Mouse (Mus musculus) heart, postnatal 4 days (tissue): ENCODE data around the gene Ddx41. TPM values are rescaled to one million over a fixed set of nuclear protein-coding genes. Genes with fewer than 3 reads are reported as not detected.

Experiments used
- DNase-seq: peaks from one replicate; pipeline ENCODE4 v3.0.0; 2021
- total RNA-seq, 2 experiments: library from RNA; stranded (reverse); gene quantifications; 2 replicates each; pipeline ENCODE4 v1.2.3; 2021

The Ddx41 gene
- total RNA-seq, 2 experiments from 2014 or later, result 16.9 to 18.5 TPM

- DNase-seq, result no peak
Observed at GRCm38 (mm10) chr13:55506697-55507096, 29.8 kb downstream of the Ddx41 start.

- DNase-seq, result no peak
Observed at GRCm38 (mm10) chr13:55505810-55506209, 30.6 kb downstream of the Ddx41 start.

- no peak for DNase-seq
Observed at GRCm38 (mm10) chr13:55504390-55504789, 32.1 kb downstream of the Ddx41 start.

GRCm38 (mm10) chr13:55502405-55502804, 34.1 kb downstream of the Ddx41 start:
- no peak for DNase-seq

DNA sequence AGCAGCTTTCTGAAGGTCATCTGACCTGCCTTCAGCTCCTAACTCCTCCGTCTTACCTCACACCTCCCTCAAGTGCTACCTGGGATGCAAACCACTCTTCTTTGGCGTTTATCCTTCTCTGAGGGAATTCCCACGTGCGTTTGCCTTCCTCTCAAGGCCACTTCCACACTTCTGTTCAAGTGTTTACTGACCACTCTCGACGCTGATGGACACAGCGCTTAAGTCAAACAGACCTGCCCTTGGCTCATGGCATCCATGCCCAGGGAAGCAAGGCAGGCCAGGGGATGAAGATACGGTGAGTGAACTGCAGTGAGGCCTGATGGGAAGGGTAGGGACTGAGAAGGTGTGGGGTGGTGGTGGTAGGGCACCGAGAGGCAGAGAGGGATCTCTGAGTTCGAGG, 35.9 kb downstream of the Ddx41 start:
- no peak for DNase-seq

DNA sequence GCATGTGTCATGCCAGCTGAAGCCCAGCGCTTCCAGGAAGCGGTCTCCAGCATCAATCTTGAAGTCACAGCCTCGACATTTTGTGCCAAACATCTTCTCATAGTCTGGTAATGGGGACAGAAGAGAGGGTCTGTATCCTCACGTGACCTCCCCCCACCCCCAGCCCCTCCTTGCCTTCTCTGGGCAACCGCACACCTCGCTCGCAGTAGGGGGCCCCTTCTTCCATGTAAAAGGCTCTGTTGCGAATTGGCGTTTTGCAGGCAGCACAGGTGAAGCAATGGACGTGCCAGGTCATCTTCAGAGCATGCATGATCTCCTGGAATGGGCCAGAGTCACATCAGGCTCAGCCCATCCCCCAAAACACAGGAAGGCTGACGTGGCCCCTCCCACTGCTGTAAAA, 37.6 kb downstream of the Ddx41 start:
- no peak for DNase-seq

- DNase-seq, result no peak
Observed at GRCm38 (mm10) chr13:55496661-55497060, 39.8 kb downstream of the Ddx41 start.

- no peak for DNase-seq
Observed at GRCm38 (mm10) chr13:55495702-55496101, 40.8 kb downstream of the Ddx41 start.

DNA sequence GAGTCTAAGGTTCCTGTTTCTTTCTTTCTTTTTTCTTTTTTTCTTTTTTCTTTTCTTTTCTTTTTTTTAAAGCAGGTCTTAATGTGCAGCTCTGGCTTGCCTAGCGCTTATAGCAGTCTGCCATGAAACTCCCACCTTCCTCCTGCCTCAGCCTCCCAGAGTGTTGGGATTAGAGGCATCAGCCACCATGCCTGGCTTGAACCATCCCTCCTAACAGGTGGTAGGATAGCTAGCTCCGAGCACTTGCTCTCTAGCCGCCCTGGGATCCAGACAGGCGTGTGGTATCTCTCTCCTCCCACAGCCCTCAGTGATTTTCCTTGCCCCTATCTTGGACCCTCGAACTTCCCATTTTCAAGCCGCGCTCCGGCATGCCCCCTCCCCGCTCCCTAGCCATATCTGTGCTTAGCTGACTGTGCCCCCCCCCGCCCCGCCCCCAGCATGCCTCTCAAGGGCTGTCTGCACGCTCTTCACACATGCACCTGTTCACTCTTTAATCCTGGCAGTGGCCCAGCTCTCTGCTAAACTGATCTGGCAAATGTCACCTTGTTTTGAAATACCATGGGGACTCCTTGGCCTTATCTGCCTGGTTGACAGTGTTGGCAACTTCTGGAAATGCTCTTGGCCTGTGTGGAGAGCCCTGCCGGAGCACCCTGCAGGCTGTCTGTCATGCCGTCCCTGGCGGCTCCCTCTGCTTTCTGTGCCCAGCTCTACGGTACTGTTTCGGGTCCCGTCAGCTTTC, 41.4 kb downstream of the Ddx41 start:
- peak; percentile 83 for DNase-seq

DNA sequence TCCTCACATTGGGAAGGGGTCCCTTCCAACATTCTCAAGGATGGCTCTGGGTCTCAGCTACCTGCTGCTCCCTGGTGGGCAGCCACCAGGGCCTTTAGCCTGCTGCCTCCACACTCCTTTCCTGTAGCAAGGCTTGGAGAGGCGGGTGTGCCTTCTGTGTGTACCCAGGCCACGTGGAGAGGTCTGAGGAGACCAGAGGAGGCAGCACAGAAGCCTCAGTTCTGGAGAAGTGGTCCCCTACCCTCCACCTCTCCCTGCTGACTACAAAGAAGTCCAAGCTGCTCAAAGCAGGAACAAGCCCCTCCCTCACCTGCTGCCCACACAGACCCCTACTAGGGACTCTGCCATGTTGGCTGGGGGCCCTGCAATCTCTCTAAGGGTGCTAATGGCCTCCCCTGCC, 42.2 kb downstream of the Ddx41 start:
- DNase-seq, result no peak

DNA sequence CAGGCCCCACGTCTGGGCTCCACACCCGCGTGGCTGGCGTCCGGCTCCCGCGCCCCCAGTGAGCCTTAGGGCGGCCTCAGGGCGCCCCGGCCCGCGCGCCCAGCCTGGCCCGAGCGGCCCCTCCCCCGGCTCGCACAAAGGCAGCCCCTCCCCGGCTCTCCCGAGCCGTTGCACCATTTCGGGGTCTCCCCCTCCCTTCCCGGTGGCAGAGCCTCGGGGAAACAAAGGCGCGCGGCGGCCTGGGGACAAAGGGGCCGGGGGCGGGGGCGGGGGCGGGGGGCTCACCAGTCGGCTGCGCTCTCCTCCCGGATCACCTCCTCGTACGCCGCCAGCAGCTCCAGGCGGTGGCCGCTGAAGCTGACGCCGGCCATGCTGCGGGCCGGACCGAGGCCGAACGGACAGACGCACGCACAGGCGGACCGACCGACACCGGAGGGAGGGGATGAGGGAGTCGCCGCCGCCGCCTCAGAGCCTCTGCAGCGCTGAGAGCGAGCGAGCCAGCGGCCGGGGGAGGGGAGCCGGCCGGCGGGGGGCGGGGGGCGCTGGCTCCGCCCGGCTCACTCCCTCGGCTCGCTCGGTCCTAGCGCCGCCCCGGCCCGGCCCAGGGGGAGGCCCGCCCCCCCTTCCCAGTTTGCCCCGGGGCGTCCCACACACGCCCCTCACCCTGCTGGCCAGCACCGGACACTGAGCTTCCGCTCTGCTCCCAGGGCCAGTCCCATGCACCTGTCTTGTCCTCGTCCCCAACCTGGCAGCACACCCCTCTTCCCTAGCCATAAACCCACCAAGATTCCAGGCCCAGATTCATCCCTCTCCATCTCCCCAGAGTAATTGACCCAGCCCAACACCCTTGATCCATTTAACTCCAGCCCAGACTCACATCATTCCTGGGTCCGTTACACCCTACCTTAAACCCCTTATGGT, 48.6 kb downstream of the Ddx41 start, which contains the start of gene Dbn1:
Gene Dbn1, minus strand, starts transcription at position 534 of the 921 bp plus-strand sequence.
- peak; percentile 68 for DNase-seq

DNA sequence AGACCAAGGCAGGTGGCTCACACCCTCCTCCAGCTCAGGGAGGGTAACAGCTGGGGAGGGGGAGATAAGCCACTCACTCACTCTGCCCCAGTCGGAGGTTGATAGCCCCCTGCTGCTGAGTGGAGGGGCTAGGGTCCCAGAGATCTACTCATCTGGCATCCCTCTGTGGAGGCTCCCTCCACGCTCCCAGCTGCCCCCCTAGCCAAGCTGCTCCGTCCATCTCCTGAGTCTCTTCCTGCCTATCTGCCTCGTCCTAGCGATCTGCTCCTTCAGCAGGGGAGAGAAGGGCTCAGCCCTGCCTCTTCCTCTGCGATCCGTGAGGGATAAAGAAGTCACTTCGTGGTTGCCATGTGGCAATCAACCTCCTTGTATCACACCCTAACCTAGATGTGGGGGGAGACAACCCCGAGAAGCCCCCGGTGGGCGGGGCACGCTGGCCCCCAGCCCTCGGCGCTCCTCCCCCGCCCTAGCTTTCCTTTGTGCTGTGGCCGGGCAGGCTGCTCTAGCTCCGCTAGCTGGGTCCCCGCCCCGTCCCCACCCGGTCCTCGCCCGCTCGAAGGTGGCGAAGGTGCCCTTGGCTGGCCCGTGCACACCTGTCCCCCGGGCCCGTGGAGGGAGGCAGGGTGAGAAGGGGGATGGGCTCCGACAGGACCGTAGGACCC, 49.4 kb downstream of the Ddx41 start:
- peak; percentile 57 for DNase-seq

GRCm38 (mm10) chr13:55486029-55486794, 50.2 kb downstream of the Ddx41 start:
- DNase-seq, result peak; percentile 60

GRCm38 (mm10) chr13:55484520-55485088, 51.9 kb downstream of the Ddx41 start:
- DNase-seq, result no peak

GRCm38 (mm10) chr13:55483593-55483992, 52.9 kb downstream of the Ddx41 start:
- no peak for DNase-seq

- DNase-seq, result no peak
Observed at GRCm38 (mm10) chr13:55483071-55483470, 53.4 kb downstream of the Ddx41 start.

GRCm38 (mm10) chr13:55482542-55482941, 53.9 kb downstream of the Ddx41 start:
- peak; percentile 66 for DNase-seq
